Comparison of ENCODE assay signal across 9 mouse cellular contexts in genomic region chr10:77916636-77917335, GRCm38 (mm10). TPM values are rescaled to one million over a fixed set of nuclear protein-coding genes. Genes with fewer than 3 reads are reported as not detected.
DNase-seq lines count a peak whose midpoint lies in the region; ATAC-seq and TF ChIP-seq lines count a peak whose summit lies in the region.
"Had no signal": no experiment of that assay in that cellular context is flagged by ENCODE, and none has a peak within 500 bp of the region (broad histone marks: within the 10 kb centered on the region; RNA-seq: fewer than 3 reads in every experiment).

No protein-coding gene starts in this region.

- intact Hi-C loops in left cerebral cortex, adult 2 months (cut with DNase I) = loop anchor here (5.0 kb wide), 1 partner anchor 289 kb away; no protein-coding TSS in a partner anchor

- H3K4me2 ChIP-seq in limb, embryonic 11.5 days (ENCODE audit: low read depth, severe bottlenecking) = no peak overlapping the region
- H3K4me2 ChIP-seq in forebrain, embryonic 13.5 days = no peak overlapping the region
- H3K4me2 ChIP-seq: lung, embryonic 15.5 days had no signal

- 68% methylated on average over 8 of the region's 8 CpGs for WGBS in limb, embryonic 11.5 days
- 58% methylated on average over 8 of the region's 8 CpGs for WGBS in forebrain, embryonic 13.5 days

- H3K27me3 ChIP-seq in limb, embryonic 11.5 days (ENCODE audit: control insufficient read depth, insufficient read depth, low read length) = no peaks in the 10 kb centered on the region
- H3K27me3 ChIP-seq in forebrain, embryonic 13.5 days = no peaks in the 10 kb centered on the region
- H3K27me3 ChIP-seq: lung, embryonic 15.5 days had no signal

- DNase-seq in left cerebral cortex, adult 2 months (ENCODE audit: extremely low spot score in 1 of 2, low spot score in 2 of 2) = peak in 1 of 2 experiments; percentile 49
- DNase-seq in left cerebral cortex, adult 11 months (ENCODE audit: low spot score) = no peak
- peak; percentile 27 for DNase-seq in MEL-GATA-1-ER (ENCODE audit: extremely low read depth, low read depth)
- peak; percentile 15 for DNase-seq in brain, embryonic 14.5 days (ENCODE audit: low read depth)
- peak; percentile 43 to 45 for DNase-seq in frontal cortex, postnatal 25 days (ENCODE audit: low spot score in 2 of 2)
- DNase-seq in limb, embryonic 11.5 days (ENCODE audit: low spot score) = peak; percentile 63
- DNase-seq in retina, postnatal 7 days (ENCODE audit: low read depth, low spot score) = peak; percentile 25

- no peak overlapping the region for H3K9ac ChIP-seq in limb, embryonic 11.5 days (ENCODE audit: low read length)
- no peak overlapping the region for H3K9ac ChIP-seq in forebrain, embryonic 13.5 days
- H3K9ac ChIP-seq: lung, embryonic 15.5 days had no signal

- no peak overlapping the region for H3K27ac ChIP-seq in left cerebral cortex, adult 2 months
- H3K27ac ChIP-seq in limb, embryonic 11.5 days (replicated peaks; ENCODE audit: low read depth, low read length) = no peak overlapping the region
- H3K27ac ChIP-seq in forebrain, embryonic 13.5 days = no peak overlapping the region
- H3K27ac ChIP-seq: lung, embryonic 15.5 days had no signal

- no peak overlapping the region for H3K4me3 ChIP-seq in left cerebral cortex, adult 2 months
- H3K4me3 ChIP-seq in limb, embryonic 11.5 days (ENCODE audit: low read depth, low read length) = no peak overlapping the region
- no peak overlapping the region for H3K4me3 ChIP-seq in forebrain, embryonic 13.5 days
- H3K4me3 ChIP-seq: lung, embryonic 15.5 days had no signal

- no peaks in the 10 kb centered on the region for H3K4me1 ChIP-seq in limb, embryonic 11.5 days (ENCODE audit: control insufficient read depth, insufficient read depth, low read length)
- H3K4me1 ChIP-seq in forebrain, embryonic 13.5 days = no peaks in the 10 kb centered on the region
- H3K4me1 ChIP-seq: lung, embryonic 15.5 days had no signal

- H3K9me3 ChIP-seq in limb, embryonic 11.5 days (ENCODE audit: control insufficient read depth, low read length) = no peaks in the 10 kb centered on the region
- no peaks in the 10 kb centered on the region for H3K9me3 ChIP-seq in forebrain, embryonic 13.5 days (replicated peaks)
- H3K9me3 ChIP-seq: lung, embryonic 15.5 days had no signal

- H3K36me3 ChIP-seq in limb, embryonic 11.5 days (ENCODE audit: control insufficient read depth, insufficient read depth, low read length) = no peaks in the 10 kb centered on the region
- no peaks in the 10 kb centered on the region for H3K36me3 ChIP-seq in forebrain, embryonic 13.5 days (ENCODE audit: poor library complexity, severe bottlenecking)
- H3K36me3 ChIP-seq: lung, embryonic 15.5 days had no signal

- no peak for TF ChIP-seq POLR2A in brain, embryonic 14.5 days (IDR thresholded peaks at IDR 0.05; ENCODE audit: borderline replicate concordance, extremely low read depth, insufficient read depth, insufficient read length, poor library complexity, severe bottlenecking)

- TF ChIP-seq CTCF in left cerebral cortex, adult 2 months (IDR thresholded peaks at IDR 0.05) = peak; percentile 73
- TF ChIP-seq CTCF in brain, embryonic 14.5 days (IDR thresholded peaks at IDR 0.05; ENCODE audit: borderline replicate concordance, extremely low read depth, insufficient read depth, insufficient read length) = peak; percentile 56; the same call in 1 of the 2 replicates

- no peak for ATAC-seq in limb, embryonic 11.5 days (ENCODE audit: insufficient number of reproducible peaks, low FRiP score, low TSS enrichment, low read depth)
- no peak for ATAC-seq in forebrain, embryonic 13.5 days

RNA-seq across cellular contexts. Expression of gene Lrrc3, which starts 14.4 kb away (rescaled TPM):
- total RNA-seq in left cerebral cortex, adult 2 months (2021) = 1 to 10 TPM; 9.5 to 9.8 TPM
- polyA plus RNA-seq in brain, embryonic 14.5 days (2012; rRNA removed) = 9.5 and 15.3 TPM in 2 replicates
- polyA plus RNA-seq in limb, embryonic 11.5 days (2014; fragmentation: Nextera tagmentation; extraction: Ambion mirVana) = 1.4 and 1.5 TPM in 2 replicates
- polyA plus RNA-seq in forebrain, embryonic 13.5 days (2015; fragmentation: Nextera tagmentation; extraction: Ambion mirVana) = 4.7 and 6.8 TPM in 2 replicates

RNA-seq across cellular contexts. Expression of gene Trpm2, which starts 53.6 kb away (rescaled TPM):
- total RNA-seq in left cerebral cortex, adult 2 months (2021) = 10 to 100 TPM; 44.7 to 50.3 TPM
- polyA plus RNA-seq in brain, embryonic 14.5 days (2012; rRNA removed) = 6.3 and 6.5 TPM in 2 replicates
- 0.10 and 0.27 TPM in 2 replicates for polyA plus RNA-seq in limb, embryonic 11.5 days (2014; fragmentation: Nextera tagmentation; extraction: Ambion mirVana)
- polyA plus RNA-seq in forebrain, embryonic 13.5 days (2015; fragmentation: Nextera tagmentation; extraction: Ambion mirVana) = 1.4 and 1.6 TPM in 2 replicates

RNA-seq across cellular contexts. Expression of gene Gm3285, which starts 55.0 kb away (rescaled TPM):
- not detected for total RNA-seq in left cerebral cortex, adult 2 months (2021)
- polyA plus RNA-seq in brain, embryonic 14.5 days (2012; rRNA removed) = not detected in 2 replicates
- polyA plus RNA-seq in limb, embryonic 11.5 days (2014; fragmentation: Nextera tagmentation; extraction: Ambion mirVana) = not detected in 2 replicates
- not detected in 2 replicates for polyA plus RNA-seq in forebrain, embryonic 13.5 days (2015; fragmentation: Nextera tagmentation; extraction: Ambion mirVana)
- polyA plus RNA-seq: lung, embryonic 15.5 days had no signal
